Mouse (Mus musculus) hindbrain, postnatal 0 days (tissue): ENCODE measurements around the gene Hist4h4. TPM values are rescaled to one million over a fixed set of nuclear protein-coding genes. Genes with fewer than 3 reads are reported as not detected.

Experiments
- ATAC-seq: fragments of 200-750 bp; cut with Nextera tagmentation; 2 replicates; pipeline ENCODE4 v1.8.0; 2017; ENCODE audit warnings: mild to moderate bottlenecking, moderate TSS enrichment, moderate library complexity
- DNase-seq: peaks from one replicate; pipeline ENCODE4 v3.0.0-alpha.2; 2015; ENCODE audit warnings: low spot score
- H3K27ac ChIP-seq: fragments of 300-500 bp; sonication (generic); 2 replicates; pipeline ENCODE4 v1.5.1; 2014; ENCODE audit warnings: mild to moderate bottlenecking
- H3K27me3 ChIP-seq: fragments of 300-500 bp; sonication (generic); 2 replicates; pipeline ENCODE4 v1.6.1; 2014; ENCODE audit warnings: low read length, mixed read lengths; ENCODE audit not compliant: insufficient read depth
- H3K36me3 ChIP-seq: fragments of 300-500 bp; sonication (generic); 2 replicates; pipeline ENCODE4 v1.6.1; 2014; ENCODE audit warnings: low read length, mixed read lengths; ENCODE audit not compliant: insufficient read depth
- H3K4me1 ChIP-seq: fragments of 300-500 bp; sonication (generic); 2 replicates; pipeline ENCODE4 v1.6.1; 2014; ENCODE audit warnings: antibody characterized with exemption, low read length, mixed read lengths; ENCODE audit not compliant: insufficient read depth
- H3K4me2 ChIP-seq: fragments of 300-500 bp; sonication (generic); 2 replicates; pipeline ENCODE4 v1.6.1; 2014; ENCODE audit warnings: low read depth, mild to moderate bottlenecking, low read length, moderate library complexity, mixed read lengths
- H3K4me3 ChIP-seq: fragments of 300-500 bp; sonication (generic); 2 replicates; pipeline ENCODE4 v1.5.1; 2014; ENCODE audit warnings: low read length
- H3K9ac ChIP-seq: fragments of 300-500 bp; sonication (generic); replicated peaks from 2 replicates; pipeline ENCODE4 v1.6.1; 2014; ENCODE audit warnings: mild to moderate bottlenecking, low read length, moderate library complexity, mixed read lengths
- H3K9me3 ChIP-seq: fragments of 300-500 bp; sonication (generic); 2 replicates; pipeline ENCODE4 v1.6.1; 2016; ENCODE audit warnings: low read length, mixed read lengths
- CTCF ChIP-seq: IDR thresholded peaks from 2 replicates; pipeline ENCODE4 v1.5.1; 2016; ENCODE audit warnings: antibody characterized with exemption, control low read depth, low read depth
- WGBS: fragments of 180-500 bp; shearing (Covaris S2); extraction: QIAGEN DNeasy Blood & Tissue Kit; methylation state at CpG from one replicate; pipeline ENCODE4 v1.1.7; 2014; 5-methylcytosine and 5-hydroxymethylcytosine counted together
- polyA plus RNA-seq: library from polyadenylated mRNA; unstranded; fragments of >200 nt; fragmentation: Nextera tagmentation; extraction: Ambion mirVana; gene quantifications from 2 replicates; pipeline ENCODE4 v1.2.1, GENCODE M21; 2015
- total RNA-seq: library from RNA; depleted of rRNA; stranded (reverse); fragments of >200 nt; gene quantifications from 2 replicates; pipeline ENCODE4 v1.2.3, GENCODE M21; 2014

The Hist4h4 gene
- total and polyA plus RNA-seq, 2 experiments from 2014 or later, result 0.39 to 80.5 TPM

DNA sequence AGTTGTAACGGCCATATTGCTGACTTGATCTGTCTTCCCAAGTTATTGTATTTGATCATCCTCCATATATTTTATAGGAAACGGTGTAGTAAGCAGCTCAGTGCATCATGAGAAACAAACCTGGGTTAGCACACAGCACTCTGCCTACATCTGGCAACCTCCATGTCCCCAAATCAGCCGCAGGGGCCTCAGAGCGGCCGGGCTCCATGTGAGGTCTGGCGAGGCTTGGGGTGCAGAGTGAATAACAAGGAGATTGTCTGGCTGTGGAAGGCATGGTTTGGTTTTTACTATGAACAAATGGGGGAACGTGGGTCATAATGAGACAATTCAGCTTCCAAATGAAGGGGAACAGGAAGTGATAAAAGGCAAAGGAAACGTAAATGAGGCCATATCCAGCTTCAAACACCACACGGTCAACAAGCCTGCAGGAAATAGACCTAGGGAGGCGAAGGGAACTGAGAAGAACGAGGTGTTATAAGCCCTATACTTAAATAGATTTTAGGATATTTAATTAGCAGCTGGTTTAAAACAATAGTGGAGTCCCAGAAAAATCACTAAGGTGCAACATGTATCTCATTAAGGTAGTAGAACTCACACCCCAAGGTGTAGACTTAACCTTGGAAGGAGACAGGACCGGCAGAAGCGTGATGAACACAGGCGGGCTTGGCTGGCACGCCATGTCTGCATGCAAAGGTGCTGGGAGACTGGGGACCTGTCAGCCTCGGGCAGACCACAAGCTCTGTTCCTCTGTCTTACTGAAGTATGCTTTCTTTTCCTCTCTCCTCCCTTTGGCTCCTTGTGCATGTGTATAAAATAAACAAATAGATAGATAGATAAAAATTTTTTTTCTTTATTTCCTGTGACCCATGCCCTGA is 11.1 kb downstream of the Hist4h4 start:
- Histone ChIP-seq H3K4me1 (peaks cover 6% of the 10 kb centered on the region), H3K27ac (no peak overlapping the region), H3K4me3 (peak overlapping the region; percentile 29), H3K36me3 (no peaks in the 10 kb centered on the region), H3K4me2 (peak overlapping the region; percentile 62), H3K9ac (no peak overlapping the region), H3K9me3 (no peaks in the 10 kb centered on the region), H3K27me3 (no peaks in the 10 kb centered on the region)
- ATAC-seq (no peak), DNase-seq (no peak)
- no peak for TF ChIP-seq CTCF
- WGBS, result 33% methylated on average over 16 of the region's 16 CpGs

DNA sequence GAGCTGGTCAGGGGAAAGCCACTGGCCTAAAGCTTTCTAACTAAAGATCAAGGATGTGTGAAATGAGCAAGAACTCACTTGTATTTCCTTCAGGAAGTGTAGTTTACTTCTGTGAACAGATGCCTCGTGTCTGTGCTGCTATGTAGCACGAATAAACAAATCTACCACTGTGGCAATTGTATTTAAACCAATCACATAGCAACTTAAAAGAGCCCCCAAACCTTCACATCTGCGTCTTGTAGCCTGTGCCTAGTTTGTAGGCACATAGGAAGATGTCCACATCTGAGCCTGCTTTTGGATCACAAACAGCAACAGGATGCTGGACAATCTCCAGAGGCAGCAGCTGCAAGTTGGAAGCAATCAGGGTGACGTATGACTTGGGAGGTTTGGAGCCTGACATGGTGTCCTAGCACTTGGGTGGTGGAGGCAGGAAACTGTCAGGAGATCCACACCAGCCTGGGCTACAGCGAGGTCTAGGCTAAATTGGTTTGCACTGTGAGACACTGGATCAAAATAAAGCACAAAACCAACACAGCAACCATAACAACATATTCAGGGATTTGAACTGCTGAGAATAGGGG is 14.7 kb downstream of the Hist4h4 start:
- Histone ChIP-seq H3K27ac (no peak overlapping the region), H3K4me3 (no peak overlapping the region), H3K27me3 (no peaks in the 10 kb centered on the region), H3K36me3 (no peaks in the 10 kb centered on the region), H3K4me2 (no peak overlapping the region), H3K4me1 (peaks cover 6% of the 10 kb centered on the region), H3K9me3 (no peaks in the 10 kb centered on the region), H3K9ac (no peak overlapping the region)
- 75% methylated on average over 5 of the region's 5 CpGs for WGBS
- DNase-seq, result no peak
- TF ChIP-seq CTCF, result no peak
- no peak for ATAC-seq

DNA sequence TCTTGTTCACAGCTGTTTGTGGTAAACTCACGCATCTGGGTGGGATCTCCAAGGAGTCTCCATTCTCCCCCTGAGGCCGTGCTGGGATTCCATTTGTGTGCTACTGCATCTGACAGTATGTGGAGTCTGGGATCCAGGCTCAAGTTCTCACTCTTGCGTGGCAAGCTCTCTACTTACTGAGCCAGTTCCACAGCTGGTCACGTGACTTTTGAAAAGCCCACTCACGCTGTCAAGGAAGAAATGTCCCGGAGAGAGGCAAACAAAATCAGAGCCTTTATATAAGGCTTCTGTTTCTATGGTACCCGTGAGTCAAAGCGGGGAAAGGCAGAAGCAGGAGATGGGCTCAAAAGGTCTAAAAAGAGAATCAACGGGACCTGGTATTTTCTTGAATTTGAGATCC is 21.5 kb downstream of the Hist4h4 start:
- ATAC-seq, result no peak
- H3K4me2 ChIP-seq, result no peak overlapping the region
- TF ChIP-seq CTCF, result no peak
- WGBS, result 65% methylated on average over 9 of the region's 9 CpGs
- H3K4me3 ChIP-seq, result no peak overlapping the region
- no peak for DNase-seq
- no peaks in the 10 kb centered on the region for H3K9me3 ChIP-seq
- H3K9ac ChIP-seq, result no peak overlapping the region
- no peak overlapping the region for H3K27ac ChIP-seq
- H3K36me3 ChIP-seq, result no peaks in the 10 kb centered on the region
- H3K27me3 ChIP-seq, result no peaks in the 10 kb centered on the region
- no peaks in the 10 kb centered on the region for H3K4me1 ChIP-seq

DNA sequence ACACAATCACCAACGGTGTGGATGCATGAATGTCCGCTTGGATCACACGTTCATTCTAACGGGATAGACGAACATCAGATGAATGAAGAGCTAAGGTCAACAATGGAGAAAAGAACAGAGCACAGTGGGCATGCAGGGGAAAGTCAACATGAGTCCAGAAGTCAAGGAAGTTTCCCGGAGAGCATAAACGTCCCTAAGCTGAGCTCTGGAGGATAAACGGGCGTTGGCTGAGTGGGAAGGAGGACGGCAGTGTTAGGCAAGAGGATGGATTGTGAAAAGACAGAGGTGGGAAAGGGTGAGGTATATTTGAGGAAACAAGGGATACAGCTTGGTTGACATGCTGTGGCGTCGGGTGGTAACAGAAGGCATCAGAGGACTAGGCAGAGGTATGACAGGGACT is 22.1 kb downstream of the Hist4h4 start:
- no peaks in the 10 kb centered on the region for H3K36me3 ChIP-seq
- no peaks in the 10 kb centered on the region for H3K27me3 ChIP-seq
- 77% methylated on average over 12 of the region's 12 CpGs for WGBS
- H3K4me2 ChIP-seq, result no peak overlapping the region
- no peak for ATAC-seq
- H3K4me3 ChIP-seq, result no peak overlapping the region
- H3K9ac ChIP-seq, result no peak overlapping the region
- no peak for DNase-seq
- no peaks in the 10 kb centered on the region for H3K4me1 ChIP-seq
- no peak for TF ChIP-seq CTCF
- H3K9me3 ChIP-seq, result no peaks in the 10 kb centered on the region
- H3K27ac ChIP-seq, result no peak overlapping the region

DNA sequence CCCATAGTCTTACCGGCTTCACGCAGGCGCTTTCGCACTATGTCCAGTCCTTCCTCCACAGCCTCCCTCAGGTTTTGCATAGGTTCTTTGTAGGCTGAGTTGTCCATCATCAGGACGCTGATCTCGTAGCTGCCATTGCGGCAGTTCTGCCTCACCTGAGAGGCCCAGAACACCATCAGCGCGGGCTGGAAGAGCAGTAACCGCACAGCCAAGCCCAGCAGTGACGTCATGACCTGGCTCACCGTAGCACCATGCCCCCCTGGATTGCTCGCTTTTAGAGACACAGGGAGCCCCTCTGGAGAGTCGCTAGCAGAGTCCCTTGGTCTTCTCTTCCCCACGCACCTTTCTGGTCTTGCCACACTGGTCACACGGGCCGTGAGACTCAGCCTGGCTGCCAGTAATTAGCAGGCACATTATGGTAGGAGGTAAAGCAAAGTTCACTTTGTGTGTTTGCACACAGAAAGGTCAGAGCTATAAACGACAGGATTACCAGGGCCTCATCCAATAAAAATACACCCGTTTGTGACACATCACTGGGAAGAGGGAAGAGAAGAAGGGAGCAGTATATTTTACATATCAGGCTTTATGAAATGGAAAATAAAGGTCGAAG is 22.7 kb downstream of the Hist4h4 start, which contains the start of gene Gucy2c:
Gene Gucy2c (minus strand): TSS at position 389 of the 610 bp plus-strand sequence.
- no peak within 1 kb of the TSS for H3K4me3 ChIP-seq
- H3K9me3 ChIP-seq, result no peaks in the 10 kb centered on the region
- H3K27me3 ChIP-seq, result no peaks in the 10 kb centered on the region
- no peaks in the 10 kb centered on the region for H3K36me3 ChIP-seq
- ATAC-seq (no peak), DNase-seq (no peak)
- no peak for TF ChIP-seq CTCF
- no peak within 1 kb of the TSS for H3K9ac ChIP-seq
- H3K4me1 ChIP-seq, result no peaks in the 10 kb centered on the region
- 84% methylated on average over 20 of the region's 20 CpGs for WGBS
- H3K4me2 ChIP-seq, result no peak within 1 kb of the TSS
- no peak within 1 kb of the TSS for H3K27ac ChIP-seq

DNA sequence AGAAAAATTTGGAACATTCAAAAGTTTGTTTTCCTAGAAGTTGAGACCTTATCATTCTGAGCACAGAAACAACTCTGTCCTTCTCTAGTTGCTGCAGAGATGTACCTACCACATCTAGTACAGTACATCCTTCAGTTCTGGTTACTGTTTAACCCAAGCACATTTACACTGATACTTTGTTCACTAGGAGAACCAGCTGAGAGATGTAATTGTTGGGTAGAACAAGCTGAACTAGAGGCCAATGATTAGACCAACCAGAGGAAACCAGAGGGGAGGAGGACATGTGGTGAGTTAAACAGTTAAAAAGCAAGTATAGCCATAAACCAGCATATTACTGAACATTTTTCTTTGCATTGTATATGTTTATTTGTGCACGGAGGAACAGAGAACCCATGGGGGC is 27.8 kb downstream of the Hist4h4 start:
- TF ChIP-seq CTCF, result no peak
- no peak overlapping the region for H3K9ac ChIP-seq
- no peaks in the 10 kb centered on the region for H3K36me3 ChIP-seq
- no peak overlapping the region for H3K4me2 ChIP-seq
- ATAC-seq (no peak), DNase-seq (no peak)
- H3K4me3 ChIP-seq, result no peak overlapping the region
- H3K27me3 ChIP-seq, result no peaks in the 10 kb centered on the region
- no peaks in the 10 kb centered on the region for H3K4me1 ChIP-seq
- H3K27ac ChIP-seq, result no peak overlapping the region
- WGBS, result 79% methylated on average over 1 of the region's 1 CpGs
- no peaks in the 10 kb centered on the region for H3K9me3 ChIP-seq
